Comparison of ENCODE assay signal across 8 mouse cellular contexts in genomic region chr15:102135522-102136128, GRCm38 (mm10). TPM values are rescaled to one million over a fixed set of nuclear protein-coding genes. Genes with fewer than 3 reads are reported as not detected.
A peak's percentile ranks its signal among the peaks of the same experiment; 100 is the strongest.
DNase-seq lines count a peak whose midpoint lies in the region; ATAC-seq and TF ChIP-seq lines count a peak whose summit lies in the region.

No protein-coding gene starts in this region.

- peak; percentile 73 for ATAC-seq in embryonic facial prominence, embryonic 11.5 days (replicated peaks; ENCODE audit: insufficient number of reproducible peaks, low FRiP score, low TSS enrichment, low read depth)
- peak; percentile 9 for ATAC-seq in inflammation-experienced regulatory T-cells, adult 6 months
- peak; percentile 79 for ATAC-seq in neural tube, embryonic 12.5 days (ENCODE audit: low FRiP score, low read depth)
- no peak for ATAC-seq in activated CD4-positive, CD25-positive, alpha-beta regulatory T cell, adult 4 months

- H3K4me3 ChIP-seq in left cerebral cortex, adult 2 months, result peak overlapping the region; percentile 74
- H3K4me3 ChIP-seq in embryonic facial prominence, embryonic 11.5 days (ENCODE audit: low read depth, low read length), result peak overlapping the region; percentile 61
- peak overlapping the region; percentile 88 for H3K4me3 ChIP-seq in neural tube, embryonic 12.5 days

- 5% methylated on average over 31 of the region's 35 CpGs for WGBS in embryonic facial prominence, embryonic 11.5 days
- 3% methylated on average over 35 of the region's 35 CpGs for WGBS in neural tube, embryonic 12.5 days

- intact Hi-C loops in left cerebral cortex, adult 2 months (cut with DNase I), result no loop called here

- TF ChIP-seq CTCF in left cerebral cortex, adult 2 months (IDR thresholded peaks at IDR 0.05), result no peak

- no peaks in the 10 kb centered on the region for H3K27me3 ChIP-seq in embryonic facial prominence, embryonic 11.5 days (ENCODE audit: control insufficient read depth, insufficient read depth, low read length)
- no peaks in the 10 kb centered on the region for H3K27me3 ChIP-seq in neural tube, embryonic 12.5 days (replicated peaks)

- no peaks in the 10 kb centered on the region for H3K9me3 ChIP-seq in embryonic facial prominence, embryonic 11.5 days (replicated peaks; ENCODE audit: control insufficient read depth, low read length)
- H3K9me3 ChIP-seq in neural tube, embryonic 12.5 days, result no peaks in the 10 kb centered on the region

- H3K4me2 ChIP-seq in embryonic facial prominence, embryonic 11.5 days (ENCODE audit: low read depth, low read length), result peak overlapping the region; percentile 77
- peak overlapping the region; percentile 77 for H3K4me2 ChIP-seq in neural tube, embryonic 12.5 days (replicated peaks)

- H3K36me3 ChIP-seq in embryonic facial prominence, embryonic 11.5 days (replicated peaks; ENCODE audit: control insufficient read depth, insufficient read depth, low read depth, low read length), result no peaks in the 10 kb centered on the region; the same call in 1 of the 2 replicates
- H3K36me3 ChIP-seq in neural tube, embryonic 12.5 days, result peaks cover 24% of the 10 kb centered on the region

- DNase-seq in left cerebral cortex, adult 2 months (ENCODE audit: extremely low spot score in 1 of 2, low spot score in 2 of 2), result no peak
- no peak for DNase-seq in left cerebral cortex, adult 18-20 months (ENCODE audit: low spot score in 2 of 2)
- no peak for DNase-seq in embryonic facial prominence, embryonic 11.5 days (ENCODE audit: low spot score)
- DNase-seq in adrenal gland, adult 2 months, result no peak
- DNase-seq in cerebellum, postnatal 4 days (ENCODE audit: low spot score in 2 of 2), result no peak

- peak overlapping the region; percentile 68 for H3K9ac ChIP-seq in embryonic facial prominence, embryonic 11.5 days (replicated peaks; ENCODE audit: low read length)
- peak overlapping the region; percentile 87 for H3K9ac ChIP-seq in neural tube, embryonic 12.5 days

- H3K4me1 ChIP-seq in embryonic facial prominence, embryonic 11.5 days (ENCODE audit: control insufficient read depth, insufficient read depth, low read length), result no peaks in the 10 kb centered on the region
- H3K4me1 ChIP-seq in neural tube, embryonic 12.5 days, result peaks cover 12% of the 10 kb centered on the region

- H3K27ac ChIP-seq in left cerebral cortex, adult 2 months, result peak overlapping the region; percentile 93
- peak overlapping the region; percentile 3 for H3K27ac ChIP-seq in embryonic facial prominence, embryonic 11.5 days (replicated peaks; ENCODE audit: low read depth, low read length)
- H3K27ac ChIP-seq in neural tube, embryonic 12.5 days, result 0 out of 2 replicates have a peak overlapping the region, but pooled peaks have one; percentile 15

RNA-seq across cellular contexts. Expression of gene Spryd3, which starts 0.4 kb away (rescaled TPM):
- 100 to 1,000 TPM; 152 TPM for total RNA-seq in left cerebral cortex, adult 2 months (2021)
- 100 to 1,000 TPM; 153 to 163 TPM for total RNA-seq in left cerebral cortex, adult 18-20 months (2021)
- polyA plus RNA-seq in embryonic facial prominence, embryonic 11.5 days (2014; fragmentation: Nextera tagmentation; extraction: Ambion mirVana), result 8.2 and 9.3 TPM in 2 replicates
- polyA plus RNA-seq in inflammation-experienced regulatory T-cells, adult 6 months (2017; shearing (Covaris generic)), result 10 to 100 TPM; 32.1 to 44.8 (median 33.6) TPM
- polyA plus RNA-seq in neural tube, embryonic 12.5 days (2016; fragmentation: Nextera tagmentation; extraction: Ambion mirVana), result 29.6 and 33.3 TPM in 2 replicates
- 10 to 100 TPM; 27.4 to 48.9 TPM for total RNA-seq in adrenal gland, adult 2 months (2021)
- polyA plus RNA-seq in adrenal gland, adult 2 months (2012; rRNA removed), result 38.3 and 48.4 TPM in 2 replicates
- polyA plus RNA-seq in activated CD4-positive, CD25-positive, alpha-beta regulatory T cell, adult 4 months (2017; shearing (Covaris generic)), result 10 to 100 TPM; 19.5 to 42.0 TPM

RNA-seq across cellular contexts. Expression of gene Igfbp6, which starts 8.5 kb away (rescaled TPM):
- total RNA-seq in left cerebral cortex, adult 2 months (2021), result 10 to 100 TPM; 57.4 to 64.8 TPM
- total RNA-seq in left cerebral cortex, adult 18-20 months (2021), result 10 to 100 TPM; 60.2 to 61.6 TPM
- 0.70 TPM in 1 of 2 replicates, not detected in the other for polyA plus RNA-seq in embryonic facial prominence, embryonic 11.5 days (2014; fragmentation: Nextera tagmentation; extraction: Ambion mirVana)
- polyA plus RNA-seq in inflammation-experienced regulatory T-cells, adult 6 months (2017; shearing (Covaris generic)), result under 1 TPM in 1 of 3 experiments, not detected in 2; 0.33 TPM
- polyA plus RNA-seq in neural tube, embryonic 12.5 days (2016; fragmentation: Nextera tagmentation; extraction: Ambion mirVana), result 0.60 and 0.63 TPM in 2 replicates
- 10 to 100 TPM; 37.7 to 71.0 TPM for total RNA-seq in adrenal gland, adult 2 months (2021)
- polyA plus RNA-seq in adrenal gland, adult 2 months (2012; rRNA removed), result 65.0 and 78.9 TPM in 2 replicates
- polyA plus RNA-seq in activated CD4-positive, CD25-positive, alpha-beta regulatory T cell, adult 4 months (2017; shearing (Covaris generic)), result under 1 TPM in 1 of 2 experiments, not detected in 1; 0.81 TPM

RNA-seq across cellular contexts. Expression of gene Soat2, which starts 14.7 kb away (rescaled TPM):
- total RNA-seq in left cerebral cortex, adult 2 months (2021), result under 1 TPM in 1 of 2 experiments, not detected in 1; 0.26 TPM
- under 1 TPM in 1 of 2 experiments, not detected in 1; 0.30 TPM for total RNA-seq in left cerebral cortex, adult 18-20 months (2021)
- polyA plus RNA-seq in embryonic facial prominence, embryonic 11.5 days (2014; fragmentation: Nextera tagmentation; extraction: Ambion mirVana), result 0.10 TPM in 1 of 2 replicates, not detected in the other
- polyA plus RNA-seq in inflammation-experienced regulatory T-cells, adult 6 months (2017; shearing (Covaris generic)), result 1 to 10 TPM in 2 of 3 experiments, under 1 TPM in 1; 0.94 to 4.9 (median 1.3) TPM
- 0.11 TPM in 1 of 2 replicates, not detected in the other for polyA plus RNA-seq in neural tube, embryonic 12.5 days (2016; fragmentation: Nextera tagmentation; extraction: Ambion mirVana)
- under 1 TPM; 0.35 to 0.49 TPM for total RNA-seq in adrenal gland, adult 2 months (2021)
- polyA plus RNA-seq in adrenal gland, adult 2 months (2012; rRNA removed), result 0.88 and 0.92 TPM in 2 replicates
- 1 to 10 TPM; 1.2 to 1.5 TPM for polyA plus RNA-seq in activated CD4-positive, CD25-positive, alpha-beta regulatory T cell, adult 4 months (2017; shearing (Covaris generic))

RNA-seq across cellular contexts. Expression of gene Tns2, which starts 35.4 kb away (rescaled TPM):
- total RNA-seq in left cerebral cortex, adult 2 months (2021), result 10 to 100 TPM; 16.4 to 22.8 TPM
- 10 to 100 TPM; 16.0 to 21.8 TPM for total RNA-seq in left cerebral cortex, adult 18-20 months (2021)
- polyA plus RNA-seq in embryonic facial prominence, embryonic 11.5 days (2014; fragmentation: Nextera tagmentation; extraction: Ambion mirVana), result 14.0 and 14.4 TPM in 2 replicates
- 1 to 10 TPM; 3.3 to 4.2 (median 3.8) TPM for polyA plus RNA-seq in inflammation-experienced regulatory T-cells, adult 6 months (2017; shearing (Covaris generic))
- polyA plus RNA-seq in neural tube, embryonic 12.5 days (2016; fragmentation: Nextera tagmentation; extraction: Ambion mirVana), result 13.0 and 13.5 TPM in 2 replicates
- total RNA-seq in adrenal gland, adult 2 months (2021), result 10 to 100 TPM; 75.2 to 91.8 TPM
- polyA plus RNA-seq in adrenal gland, adult 2 months (2012; rRNA removed), result 101 and 107 TPM in 2 replicates
- polyA plus RNA-seq in activated CD4-positive, CD25-positive, alpha-beta regulatory T cell, adult 4 months (2017; shearing (Covaris generic)), result 1 to 10 TPM; 1.5 to 2.9 TPM

Comparison
In these comparisons a context has a peak if more than half of its experiments do, and no peak if none do; other contexts are left out.
1. H3K27ac ChIP-seq: peak in every context shown above with its lines; median percentile 93 in left cerebral cortex, adult 2 months; 15 in neural tube, embryonic 12.5 days; 3 in embryonic facial prominence, embryonic 11.5 days.
2. RNA of gene Igfbp6, which starts 8.5 kb away (polyA plus RNA-seq): 65.0 to 78.9 TPM in adrenal gland, adult 2 months; 0.81 TPM in activated CD4-positive, CD25-positive, alpha-beta regulatory T cell, adult 4 months, 0.60 to 0.63 TPM in neural tube, embryonic 12.5 days, 0.33 TPM in inflammation-experienced regulatory T-cells, adult 6 months and 0.70 TPM in embryonic facial prominence, embryonic 11.5 days; every median in the first group is over 10 times any median in the second.
3. Peak in every context shown above with its lines, with median percentiles within 50 percentile points of each other: H3K4me3 ChIP-seq.